Mouse (Mus musculus) cerebellum, adult 9-10 months (tissue): ENCODE results near the gene Suclg1.
A peak's percentile ranks its signal among the peaks of the same experiment; 100 is the strongest.

Experiments used
- DNase-seq: peaks from one replicate; pipeline ENCODE4 v3.0.0; 2022

The Suclg1 gene

DNA sequence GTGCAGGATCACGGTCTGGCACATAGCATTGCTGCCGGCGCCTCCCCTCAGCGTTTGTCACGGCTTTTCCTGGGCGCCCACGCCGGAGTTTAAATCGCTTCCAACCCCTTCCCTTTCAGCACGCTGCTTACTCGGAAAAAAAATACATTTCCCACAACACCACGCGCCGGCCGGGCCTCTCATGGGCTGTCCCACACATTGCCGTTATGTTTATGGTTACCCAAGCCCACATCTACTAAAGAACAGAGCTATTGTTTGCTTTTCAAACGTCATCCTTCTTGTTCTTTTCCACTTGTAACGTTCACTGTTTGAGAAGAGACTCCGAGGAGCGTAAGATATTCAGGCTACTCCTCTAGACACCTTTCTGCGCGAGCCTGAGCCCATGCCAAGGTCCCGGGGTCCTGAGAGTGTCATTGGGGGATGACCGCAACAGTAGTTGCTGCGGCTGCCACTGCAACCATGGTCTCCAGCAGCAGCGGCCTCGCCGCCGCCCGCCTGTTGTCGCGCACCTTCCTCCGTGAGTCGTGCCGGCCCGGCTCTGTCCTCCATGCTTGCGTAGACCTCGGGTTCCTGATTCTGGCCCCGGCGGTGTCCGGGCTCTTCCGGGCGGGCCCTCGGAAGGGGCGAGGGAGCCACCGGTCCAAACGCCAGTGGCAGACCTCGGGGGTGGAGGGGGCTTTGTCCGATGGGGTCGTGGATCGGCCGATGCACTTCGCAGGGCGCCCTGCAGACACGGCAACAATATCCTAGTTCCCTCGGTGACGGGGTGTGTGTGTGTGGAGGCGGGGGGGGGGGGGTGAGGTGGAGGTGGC is at the start of gene Suclg1:
Gene Suclg1, plus strand, starts transcription at position 146 of the 812 bp plus-strand sequence.
- DNase-seq, result peak; percentile 92

DNA sequence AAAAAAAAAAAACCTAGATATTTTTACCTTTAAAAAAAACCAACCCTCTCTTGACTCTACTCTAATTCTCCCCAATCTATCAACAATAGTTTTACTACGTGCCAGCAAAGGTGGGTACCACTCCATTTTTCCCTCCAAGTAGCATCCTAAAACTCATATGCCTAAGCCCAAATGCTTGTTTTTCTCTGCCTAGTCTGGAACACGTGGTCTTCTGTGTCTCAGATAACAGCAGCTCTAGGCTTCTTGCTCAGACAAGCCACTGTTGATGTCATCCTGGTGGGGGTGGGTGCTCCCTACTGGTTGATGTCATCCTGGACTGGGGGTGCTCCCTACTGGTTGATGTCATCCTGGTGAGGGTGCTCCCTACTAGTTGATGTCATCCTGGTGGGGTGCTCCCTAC is 44.5 kb upstream of the Suclg1 start:
- DNase-seq, result no peak

DNA sequence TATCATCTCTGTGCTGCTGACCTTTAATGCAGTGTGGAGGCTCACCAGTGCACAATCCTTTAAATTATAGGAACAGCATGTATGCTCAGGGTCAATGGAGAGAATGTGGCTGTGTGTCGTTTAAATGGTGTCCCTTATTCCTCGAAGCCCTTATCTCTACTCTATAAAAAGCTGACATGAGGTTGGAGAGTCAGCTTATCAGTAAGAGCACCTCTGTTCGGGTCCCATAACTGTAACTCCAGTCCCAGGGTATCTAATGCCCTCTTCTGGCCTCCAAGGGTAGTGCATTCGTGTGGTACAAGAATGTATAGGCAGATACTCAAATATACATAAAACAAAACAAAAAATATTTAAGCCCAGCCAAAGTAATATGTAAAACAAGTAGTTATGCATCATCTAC is 43.2 kb upstream of the Suclg1 start:
- no peak for DNase-seq

DNA sequence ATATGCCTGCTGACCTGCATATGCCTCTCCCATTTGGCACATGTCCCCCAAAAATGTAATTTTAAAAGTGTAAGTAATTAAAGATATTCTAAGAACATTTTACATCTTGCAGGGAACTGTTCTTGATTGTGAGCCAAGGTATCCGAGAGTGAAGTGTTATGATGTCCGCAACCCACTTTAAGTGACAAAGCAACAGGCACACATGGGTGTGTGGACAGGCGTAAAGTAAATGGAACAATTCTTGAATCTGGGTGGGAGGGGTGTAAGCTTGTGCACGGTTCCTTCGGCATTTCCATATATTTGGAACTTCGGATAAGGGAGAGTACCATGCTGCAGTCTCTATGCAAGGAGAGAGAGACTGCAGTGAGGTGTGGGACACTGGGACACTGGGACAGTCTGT is 38.6 kb upstream of the Suclg1 start:
- no peak for DNase-seq

DNA sequence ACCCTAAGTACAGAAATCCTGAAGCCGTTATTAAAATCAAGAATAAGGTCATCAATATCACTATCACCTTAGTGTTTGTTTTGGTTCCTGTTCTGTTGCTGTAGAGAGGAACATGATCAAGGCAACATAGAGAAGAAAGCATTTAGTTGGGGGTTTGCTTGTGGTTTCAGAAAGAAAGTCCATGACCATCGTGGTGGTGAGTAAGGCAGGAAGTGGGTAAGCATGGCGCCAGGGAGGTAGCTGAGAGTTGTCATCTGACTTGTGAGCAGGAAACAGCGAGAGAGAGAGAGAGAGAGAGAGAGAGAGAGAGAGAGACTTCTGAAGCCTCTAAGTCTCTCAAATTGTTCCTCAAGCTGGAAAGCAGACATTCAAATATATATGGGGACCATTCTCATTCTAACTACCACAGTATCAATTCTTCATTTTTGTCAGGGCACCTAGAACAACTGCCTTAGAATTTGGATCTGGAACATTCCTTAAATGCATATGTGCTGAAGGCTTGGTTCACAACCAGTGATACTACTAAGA is 37.7 kb upstream of the Suclg1 start:
- DNase-seq, result no peak

DNA sequence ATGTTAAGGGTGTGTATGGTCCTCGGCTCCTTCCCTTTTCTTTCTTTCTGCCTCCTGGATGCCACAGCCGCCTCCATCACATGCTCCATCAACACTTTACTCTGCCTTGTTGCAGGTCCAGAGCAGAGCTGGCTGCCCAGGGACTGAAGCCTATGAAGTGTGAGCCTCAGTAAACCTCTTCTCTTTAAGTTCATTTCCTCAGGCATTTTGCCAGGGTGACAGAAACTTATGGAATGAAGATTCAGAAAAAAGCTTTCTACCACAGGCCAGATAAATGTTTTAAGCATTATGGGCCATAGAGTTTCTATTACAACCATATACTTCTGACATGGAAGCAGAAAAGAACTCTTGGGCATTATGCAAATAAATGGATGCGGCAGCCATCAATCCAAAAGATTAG is 37.1 kb upstream of the Suclg1 start:
- DNase-seq, result no peak

DNA sequence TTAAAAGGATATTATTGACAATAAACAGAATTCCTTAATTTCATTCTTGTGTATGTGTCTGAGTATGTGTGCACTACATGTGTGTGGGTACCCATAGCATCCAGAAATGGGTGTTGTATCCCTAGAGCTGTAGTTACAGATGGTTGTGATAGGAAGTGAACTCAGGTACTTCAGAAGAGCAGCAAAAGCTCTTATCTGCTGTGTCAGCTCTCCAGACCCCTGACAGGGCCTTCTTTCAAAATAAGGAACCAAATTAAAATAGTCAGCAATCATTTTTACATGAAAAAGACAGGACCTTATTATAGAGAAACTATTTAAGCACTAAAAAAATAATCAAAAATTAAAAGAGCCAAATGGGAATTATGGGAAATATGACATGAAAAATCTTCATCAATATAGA is 36.6 kb upstream of the Suclg1 start:
- DNase-seq, result no peak

DNA sequence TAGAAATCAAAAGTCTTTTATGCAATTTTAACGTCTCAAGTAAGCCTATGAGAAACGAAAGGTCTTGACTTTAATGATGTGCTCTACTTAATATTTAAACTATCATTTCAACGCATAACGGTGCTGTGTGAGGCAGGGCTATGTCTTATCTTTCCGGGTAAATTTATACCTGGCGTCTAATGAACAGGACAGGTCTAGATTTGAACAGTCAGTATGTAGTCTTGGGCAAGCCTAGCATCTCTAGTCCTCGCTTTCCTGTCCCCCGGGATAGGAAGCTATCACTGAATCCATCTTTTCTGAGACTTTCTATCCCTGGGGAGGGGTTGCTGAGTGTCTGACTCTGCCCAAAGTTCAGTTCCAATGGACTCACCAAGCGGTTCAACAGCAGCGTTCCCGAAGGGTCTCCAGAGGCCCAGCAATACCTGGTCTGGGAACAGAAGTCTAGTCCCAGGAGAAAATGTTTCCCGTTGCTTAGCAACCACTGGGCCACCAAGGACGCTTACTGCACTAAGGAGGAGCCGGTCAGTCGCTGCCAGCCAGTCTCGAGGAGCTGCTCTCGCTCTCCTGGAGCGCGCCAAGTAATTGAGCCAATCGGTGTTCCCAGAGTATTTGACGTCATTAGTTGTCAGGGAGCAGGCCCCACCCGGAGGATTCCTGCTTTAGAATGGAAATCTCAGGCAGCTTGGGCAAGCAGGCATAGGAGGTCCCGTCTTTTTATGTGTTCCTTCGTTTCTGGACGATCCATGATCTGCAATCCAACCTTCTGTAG is 26.8 kb upstream of the Suclg1 start, which contains the start of gene Dnah6:
Gene Dnah6, minus strand, starts transcription at position 463 of the 769 bp plus-strand sequence.
- peak; percentile 92 for DNase-seq

DNA sequence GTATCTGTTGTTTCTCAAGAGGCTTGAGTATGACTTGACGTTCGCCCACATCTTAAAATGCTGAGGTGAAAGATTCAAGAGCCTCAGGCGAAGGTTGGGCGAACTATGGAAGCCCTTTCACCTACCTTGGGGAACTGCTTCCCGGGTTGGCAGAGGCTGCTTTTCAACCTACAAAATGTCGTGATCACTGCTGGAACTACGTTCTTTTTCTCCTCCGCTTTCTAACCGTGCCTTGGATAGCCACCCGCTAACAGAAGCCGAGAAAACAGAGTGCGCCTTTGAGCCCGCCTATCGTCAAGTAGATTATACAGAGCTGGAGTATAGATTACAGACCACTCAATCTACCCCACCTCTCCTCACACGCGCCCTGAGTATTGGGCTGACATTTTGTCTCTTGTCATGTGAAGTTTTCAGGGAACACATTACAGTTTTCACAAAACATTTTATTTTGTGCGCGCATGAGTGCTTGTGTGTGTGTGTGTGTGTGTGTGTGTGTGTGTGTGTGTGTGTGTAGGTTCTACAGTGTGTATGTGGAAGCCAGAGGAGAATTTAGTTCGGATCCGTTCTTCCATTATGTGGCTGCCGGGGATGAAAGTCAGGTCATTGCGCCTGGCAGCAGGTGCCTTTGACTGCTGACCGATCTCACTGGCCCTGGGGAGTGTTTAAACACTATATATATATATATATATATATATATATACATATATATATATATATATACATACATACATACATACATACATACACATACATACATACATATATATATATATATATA is 26.0 kb upstream of the Suclg1 start:
- no peak for DNase-seq

DNA sequence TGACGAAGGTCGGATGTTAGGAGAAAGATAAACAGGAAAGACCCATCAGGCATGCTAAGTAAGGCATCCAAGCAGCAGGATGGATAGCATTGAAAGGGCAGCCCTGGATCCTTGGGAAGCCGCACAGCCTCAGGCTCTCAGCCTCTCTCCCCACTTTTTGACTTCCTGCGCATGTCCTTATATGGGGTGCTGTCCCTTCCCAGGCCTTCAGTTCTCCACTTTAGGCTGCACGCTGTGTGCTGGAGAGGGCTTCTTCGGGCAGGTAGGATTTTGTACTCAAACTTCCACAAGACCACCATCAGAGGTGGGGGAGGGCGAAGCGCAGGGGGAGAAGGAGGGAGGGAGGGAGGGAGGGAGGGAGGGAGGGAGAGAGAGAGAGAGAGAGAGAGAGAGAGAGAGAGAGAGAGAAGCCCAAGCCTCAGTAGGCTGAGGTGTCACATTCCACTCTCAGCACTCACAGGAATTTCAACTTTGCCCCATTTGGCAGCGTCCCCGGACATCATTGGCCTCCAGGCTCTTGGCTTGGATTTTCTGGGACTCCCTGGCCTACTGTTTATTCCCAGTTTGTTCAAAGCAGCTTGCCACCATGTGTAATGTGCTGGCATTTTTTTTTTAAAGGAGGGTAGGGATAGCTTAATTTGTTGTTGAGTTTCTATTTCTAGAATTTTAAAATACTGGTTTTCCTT is 25.2 kb upstream of the Suclg1 start:
- peak; percentile 56 for DNase-seq

DNA sequence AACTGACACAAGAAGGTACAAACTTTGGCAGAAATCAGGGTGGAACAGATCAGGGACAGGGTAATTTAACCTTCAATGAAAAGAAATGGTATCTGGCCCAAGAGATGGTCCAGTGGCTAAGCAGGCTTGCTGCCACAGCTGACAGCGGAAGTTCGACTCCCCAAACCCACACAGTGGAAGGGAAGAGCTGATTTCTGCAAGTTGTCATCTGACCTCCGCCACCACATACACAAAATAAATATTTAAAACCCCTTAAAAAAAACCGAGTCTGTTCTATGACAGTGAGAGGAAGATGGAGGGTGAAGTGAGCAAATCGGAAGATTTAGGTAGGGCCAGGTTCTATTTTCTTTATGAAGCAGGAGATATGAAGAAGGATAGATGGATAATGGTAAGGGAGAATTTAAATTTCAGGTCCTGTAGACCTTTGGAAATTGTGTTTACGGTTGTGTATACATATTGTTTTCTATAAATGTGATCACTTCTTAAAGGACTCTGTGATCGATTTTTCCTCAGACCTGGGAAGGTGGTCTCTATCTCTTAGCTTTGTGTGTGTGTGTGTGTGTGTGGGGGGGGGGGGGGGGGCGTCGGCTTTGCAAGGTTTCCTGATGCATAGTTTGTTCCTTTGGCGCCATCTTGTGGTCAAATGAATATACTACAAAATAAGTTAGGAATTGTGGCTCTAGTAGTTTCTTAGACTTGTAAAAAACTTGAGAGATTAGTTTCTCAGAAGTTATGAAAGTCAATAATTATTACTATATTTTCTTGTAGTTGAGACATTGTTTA is 20.6 kb upstream of the Suclg1 start:
- peak; percentile 49 for DNase-seq

DNA sequence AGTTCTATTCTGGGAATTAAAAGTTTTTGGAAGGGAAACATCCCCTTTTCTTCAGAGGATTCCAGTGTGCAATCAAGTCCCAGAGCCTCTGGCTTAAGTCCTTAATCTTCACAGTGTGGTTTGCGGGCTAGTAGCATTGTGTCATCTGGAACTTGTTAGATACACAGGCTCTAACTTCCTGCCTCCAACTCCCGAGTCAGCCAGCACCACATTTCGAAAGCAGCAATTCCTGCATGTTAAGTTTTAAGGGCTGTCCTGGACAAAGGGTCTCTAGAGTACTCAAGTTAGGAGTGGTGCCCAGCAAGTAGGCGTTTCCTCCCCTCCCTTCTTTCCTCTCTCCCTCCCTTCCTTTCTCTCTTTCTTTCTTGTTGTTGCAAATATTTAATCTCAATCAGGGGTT is 19.8 kb upstream of the Suclg1 start:
- no peak for DNase-seq

DNA sequence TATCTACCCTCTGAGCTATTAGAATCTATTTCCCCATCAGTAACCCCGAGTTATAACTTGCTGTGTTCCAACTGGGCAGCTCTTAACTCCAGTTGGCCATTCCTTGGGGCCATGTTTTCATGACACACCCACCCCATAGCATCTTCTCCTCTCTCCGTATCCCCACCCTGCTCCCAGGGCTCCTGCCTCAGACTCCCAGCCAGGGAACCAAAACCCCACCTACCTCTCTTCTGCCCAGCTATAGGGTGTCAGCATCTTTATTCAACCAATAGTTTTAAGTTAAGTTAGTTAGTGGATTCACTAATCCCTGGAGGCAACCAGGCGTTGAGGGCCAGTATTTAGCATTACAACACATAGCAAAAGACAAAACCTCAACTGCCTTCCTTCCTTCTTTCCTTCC is 19.3 kb upstream of the Suclg1 start:
- DNase-seq, result no peak

DNA sequence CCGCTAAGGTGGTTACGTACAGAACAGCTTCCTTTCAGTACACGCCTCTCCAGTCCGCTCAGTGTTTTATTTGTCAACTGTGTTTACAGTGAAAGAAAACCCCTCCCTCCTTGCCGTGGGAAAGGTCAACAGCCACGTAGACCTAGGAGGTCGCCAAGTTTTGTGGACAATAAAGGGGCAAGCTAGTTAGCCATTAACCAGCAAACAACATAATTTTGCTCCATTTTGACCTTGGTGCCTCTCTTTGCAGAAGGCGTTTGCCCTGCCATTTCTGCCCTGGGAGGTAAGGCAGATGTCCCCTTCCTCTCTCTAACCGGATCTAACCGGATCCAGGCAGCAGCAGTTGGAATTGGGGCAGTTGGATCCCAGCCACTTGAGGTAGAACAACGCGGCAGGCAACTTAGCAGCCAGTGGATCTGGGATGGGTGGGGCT is 16.0 kb upstream of the Suclg1 start:
- DNase-seq, result no peak

DNA sequence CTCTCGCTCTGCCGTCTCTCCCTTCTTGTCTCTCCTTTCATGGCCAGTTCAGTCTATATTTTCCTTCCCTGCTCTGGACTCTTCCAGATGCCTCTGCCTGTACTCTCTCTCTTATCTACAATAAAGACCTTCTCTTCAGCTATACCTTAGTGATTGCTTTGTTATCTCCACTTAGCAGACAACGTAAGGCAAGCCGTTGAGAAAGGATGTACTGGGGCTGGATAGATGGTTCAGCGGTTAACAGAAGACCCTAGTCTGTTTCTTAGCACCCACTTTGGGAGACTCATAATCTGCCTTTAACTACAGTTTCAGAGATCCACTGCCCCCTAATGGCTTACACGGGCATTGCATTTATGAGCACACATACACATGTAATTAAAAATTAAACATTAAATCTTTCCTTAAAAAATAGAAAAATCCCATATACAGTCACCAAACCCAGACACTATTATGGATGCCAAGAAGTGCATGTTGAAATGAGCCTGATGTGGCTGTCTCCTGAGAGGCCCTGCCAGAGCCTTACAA is 14.9 kb upstream of the Suclg1 start:
- no peak for DNase-seq

DNA sequence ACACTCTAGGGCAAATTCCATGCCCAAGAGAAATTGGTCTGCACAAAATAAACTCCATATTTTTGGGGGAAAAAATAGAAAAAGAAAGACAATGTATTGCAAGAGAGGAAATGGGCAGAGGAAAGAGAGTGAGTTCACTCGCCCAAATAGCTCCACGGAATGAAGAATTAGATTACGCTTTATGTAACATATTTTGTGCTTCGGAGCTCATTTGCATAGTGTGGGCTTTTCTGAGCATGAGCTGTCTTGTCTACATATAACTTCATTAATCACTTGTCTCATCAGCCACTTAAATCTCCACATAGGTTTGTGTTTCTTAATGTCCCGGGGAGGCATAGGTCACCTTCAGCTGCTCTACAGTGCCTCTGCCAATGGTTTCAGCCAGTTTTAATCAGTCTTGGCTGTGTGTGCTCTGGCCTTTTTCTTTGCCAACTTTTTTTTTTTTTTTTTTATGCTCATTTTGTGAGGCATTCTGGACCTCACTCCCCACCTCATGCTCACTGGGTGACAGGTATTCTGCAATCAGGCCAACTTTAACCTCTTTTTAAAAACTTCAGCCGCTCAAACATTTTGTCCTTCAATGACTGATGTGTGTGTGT is 13.8 kb upstream of the Suclg1 start:
- no peak for DNase-seq

DNA sequence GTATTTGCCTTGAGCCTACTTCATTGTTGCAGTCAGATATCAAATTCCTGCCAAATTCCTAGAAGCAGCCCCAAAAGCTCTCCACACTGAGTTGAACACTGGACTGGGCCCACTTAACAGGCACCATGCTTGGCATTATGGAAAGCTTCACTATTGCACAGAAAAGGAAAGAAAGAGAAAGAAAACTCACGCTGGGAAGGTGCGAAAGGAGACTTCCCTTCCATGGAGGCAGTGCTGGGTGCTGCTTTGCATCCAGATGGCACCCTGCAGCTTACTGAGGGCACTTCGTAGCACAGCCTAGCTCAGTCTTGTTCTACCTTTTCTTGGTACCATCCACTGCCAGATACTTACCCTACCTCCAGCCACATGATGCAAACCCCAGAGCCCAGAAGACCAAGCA is 12.5 kb upstream of the Suclg1 start:
- DNase-seq, result no peak

DNA sequence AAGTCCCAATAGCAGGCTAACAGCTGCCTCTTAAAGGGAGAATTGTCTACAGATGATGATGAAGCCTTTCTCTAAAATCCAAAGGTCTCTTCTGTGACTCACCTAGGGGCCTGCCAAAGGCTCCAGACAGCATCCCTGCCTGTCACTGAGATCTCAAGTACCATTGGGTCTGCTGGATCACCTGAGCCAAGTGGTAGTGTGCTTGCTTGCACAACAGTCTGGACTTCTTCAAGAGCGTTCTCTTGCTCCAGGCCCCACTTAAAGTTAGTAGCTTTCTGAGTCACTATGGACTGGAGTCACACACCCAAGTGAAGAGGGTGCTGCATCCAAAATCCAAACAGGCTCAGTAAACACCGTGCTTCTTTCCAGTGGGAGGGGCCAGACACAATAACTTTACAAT is 1.4 kb upstream of the Suclg1 start:
- DNase-seq, result no peak

DNA sequence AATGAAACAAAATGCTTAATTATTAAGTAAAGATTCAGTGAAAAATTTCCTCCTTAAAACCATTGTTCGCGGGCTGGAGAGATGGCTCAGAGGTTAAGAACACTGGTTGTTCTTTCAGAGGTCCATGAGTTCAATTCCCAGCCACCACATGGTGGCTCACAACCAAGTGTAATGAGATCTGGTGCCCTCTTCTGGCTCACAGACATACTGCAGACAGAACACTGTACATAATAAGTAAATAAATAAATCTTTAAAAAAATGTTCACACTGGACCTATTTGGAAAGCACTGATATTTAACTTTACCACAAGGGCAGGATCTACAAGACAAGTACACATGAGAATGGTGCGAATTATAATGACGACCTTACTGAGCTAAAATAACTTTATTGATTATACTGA is 730 bp upstream of the Suclg1 start:
- DNase-seq, result peak; percentile 67

DNA sequence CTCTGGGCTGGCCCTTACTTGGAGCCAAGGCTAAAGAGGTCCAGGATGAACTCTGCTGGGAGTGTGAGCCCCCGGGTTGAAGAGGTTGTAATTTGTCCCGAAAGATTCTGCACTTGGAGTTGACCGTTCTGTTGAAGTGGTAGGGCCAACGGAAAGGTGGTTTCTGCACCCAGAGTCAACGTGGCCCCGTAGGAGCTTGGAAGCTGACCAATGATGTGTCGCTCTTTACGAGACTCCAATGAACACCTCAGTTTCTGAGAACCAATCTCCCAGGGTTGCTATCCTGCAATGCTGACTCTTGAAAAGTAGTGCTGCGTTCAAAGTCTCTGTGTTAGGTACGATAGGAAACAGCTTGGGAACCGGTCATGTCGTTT is 854 bp downstream of the Suclg1 start:
- peak; percentile 65 for DNase-seq

DNA sequence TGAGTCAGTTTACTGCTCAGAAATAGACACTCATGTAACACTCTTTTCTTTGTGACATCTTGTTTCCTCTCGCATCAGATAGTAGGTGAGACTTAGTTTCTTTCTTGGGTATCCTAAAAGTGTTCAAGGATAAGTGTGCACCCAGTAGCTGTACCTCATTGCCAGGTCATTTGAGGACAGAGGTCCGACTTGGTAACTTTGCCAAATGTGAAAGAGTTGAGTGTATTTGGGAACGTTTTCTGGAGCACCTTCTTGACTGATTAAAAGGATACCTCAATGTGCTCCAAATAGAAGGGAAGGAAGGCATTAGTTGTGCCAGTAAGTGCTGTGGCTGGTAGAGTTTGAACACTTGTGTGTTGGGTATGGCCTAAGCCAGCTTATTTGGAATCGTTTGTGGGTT is 1.7 kb downstream of the Suclg1 start:
- DNase-seq, result no peak
